Mouse (Mus musculus): ENCODE measurements around the gene Cript. TPM values are rescaled to one million over a fixed set of nuclear protein-coding genes. Genes with fewer than 3 reads are reported as not detected.

Gene Cript
- polyA plus RNA-seq, 1 experiment = 45.5 TPM

GRCm38 (mm10) chr17:87038496-87038895 is 13.1 kb downstream of the Cript start:
- Histone ChIP-seq H3K27me3 (ENCODE audit: control insufficient read depth, insufficient read depth, insufficient read length) (no peaks in the 10 kb centered on the region), H3K36me3 (ENCODE audit: control insufficient read depth, insufficient read depth) (peaks cover 13% of the 10 kb centered on the region), H3ac (ENCODE audit: control insufficient read depth, insufficient read length, low read depth) (no peak overlapping the region), H3K79me3 (ENCODE audit: low read depth) (no peaks in the 10 kb centered on the region), H3K4me3 (ENCODE audit: insufficient read depth, poor library complexity, severe bottlenecking) (no peak overlapping the region), H3K79me2 (ENCODE audit: control insufficient read depth, insufficient read depth) (no peaks in the 10 kb centered on the region)
- TF ChIP-seq MYOG (IDR thresholded peaks at IDR 0.05; ENCODE audit: control insufficient read depth, extremely low read depth, insufficient read length) = no peak

DNA sequence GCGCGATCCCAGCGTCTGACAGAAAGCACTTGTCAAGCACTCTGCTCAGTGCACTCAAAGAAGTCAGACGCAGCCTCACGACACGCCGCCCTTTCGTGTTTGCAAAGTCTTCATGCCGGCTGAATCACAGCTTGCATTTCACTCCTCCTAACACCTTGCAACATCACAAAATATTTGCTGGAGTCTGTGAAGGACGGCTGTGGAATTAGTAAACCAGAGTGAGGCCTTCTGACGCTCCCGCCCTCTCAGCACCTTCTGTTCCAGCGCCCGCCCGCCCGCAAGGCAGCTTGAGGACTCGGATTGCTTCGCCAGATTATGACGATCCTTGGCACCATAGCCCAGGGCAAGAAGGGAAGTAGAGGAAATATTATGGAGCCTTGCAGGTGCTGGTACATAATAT is 16.4 kb downstream of the Cript start:
- H3K4me3 ChIP-seq (ENCODE audit: insufficient read depth, poor library complexity, severe bottlenecking) = no peak overlapping the region

DNA sequence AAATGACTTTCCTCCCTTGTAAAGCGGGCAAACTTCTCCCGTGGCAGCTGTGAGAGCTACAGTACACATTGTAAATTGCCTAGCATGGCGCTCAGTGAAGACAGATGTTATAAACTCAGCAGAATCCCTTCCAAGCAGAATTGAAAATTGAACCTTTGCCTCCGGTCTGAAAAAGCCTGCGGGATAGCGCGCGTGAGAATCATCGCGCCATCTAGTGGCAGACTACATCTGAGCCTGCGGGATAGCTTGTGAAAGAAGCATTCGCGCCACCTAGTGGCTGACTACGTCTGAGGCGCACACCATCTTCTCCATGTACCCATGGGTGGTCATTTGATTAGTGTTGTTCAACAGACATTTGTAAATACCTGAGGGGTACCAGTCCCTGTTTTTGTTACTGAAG is 19.0 kb downstream of the Cript start:
- no peak for TF ChIP-seq MYOG (IDR thresholded peaks at IDR 0.05; ENCODE audit: control insufficient read depth, extremely low read depth, insufficient read length)
- TF ChIP-seq MAX (IDR thresholded peaks at IDR 0.05) = no peak
- no peak for TF ChIP-seq CEBPB (IDR thresholded peaks at IDR 0.05; ENCODE audit: low read depth)
- peak; percentile 99 for TF ChIP-seq CTCF (IDR thresholded peaks at IDR 0.05; ENCODE audit: control insufficient read depth, insufficient read depth, insufficient read length)
- TF ChIP-seq MYOD1 (IDR thresholded peaks at IDR 0.05; ENCODE audit: control insufficient read depth, insufficient read length, low read depth) = no peak
- Histone ChIP-seq H3K79me2 (ENCODE audit: control insufficient read depth, insufficient read depth) (no peaks in the 10 kb centered on the region), H3K27me3 (ENCODE audit: control insufficient read depth, insufficient read depth, insufficient read length) (no peaks in the 10 kb centered on the region), H3K79me3 (ENCODE audit: low read depth) (no peaks in the 10 kb centered on the region), H3K36me3 (ENCODE audit: control insufficient read depth, insufficient read depth) (no peaks in the 10 kb centered on the region), H3K4me3 (ENCODE audit: insufficient read depth, poor library complexity, severe bottlenecking) (no peak overlapping the region), H3ac (ENCODE audit: control insufficient read depth, insufficient read length, low read depth) (no peak overlapping the region)

More for the DNA sequence above, 16.4 kb downstream of the Cript start:
- Histone ChIP-seq H3K36me3 (ENCODE audit: control insufficient read depth, insufficient read depth) (no peaks in the 10 kb centered on the region), H3K79me2 (ENCODE audit: control insufficient read depth, insufficient read depth) (no peaks in the 10 kb centered on the region), H3K79me3 (ENCODE audit: low read depth) (no peaks in the 10 kb centered on the region), H3ac (ENCODE audit: control insufficient read depth, insufficient read length, low read depth) (no peak overlapping the region), H3K27me3 (ENCODE audit: control insufficient read depth, insufficient read depth, insufficient read length) (no peaks in the 10 kb centered on the region)
- TF ChIP-seq MAX (IDR thresholded peaks at IDR 0.05) = no peak
- TF ChIP-seq MYOG (IDR thresholded peaks at IDR 0.05; ENCODE audit: control insufficient read depth, extremely low read depth, insufficient read length) = no peak
- no peak for TF ChIP-seq USF1 (IDR thresholded peaks at IDR 0.05; ENCODE audit: low read depth)

- Histone ChIP-seq H3K36me3 (ENCODE audit: control insufficient read depth, insufficient read depth) (no peaks in the 10 kb centered on the region), H3K4me3 (ENCODE audit: insufficient read depth, poor library complexity, severe bottlenecking) (no peak overlapping the region), H3K27me3 (ENCODE audit: control insufficient read depth, insufficient read depth, insufficient read length) (no peaks in the 10 kb centered on the region), H3K79me3 (ENCODE audit: low read depth) (no peaks in the 10 kb centered on the region), H3ac (ENCODE audit: control insufficient read depth, insufficient read length, low read depth) (no peak overlapping the region), H3K79me2 (ENCODE audit: control insufficient read depth, insufficient read depth) (no peaks in the 10 kb centered on the region)
- TF ChIP-seq USF1 (IDR thresholded peaks at IDR 0.05; ENCODE audit: low read depth) = no peak
- TF ChIP-seq FOSL1 (IDR thresholded peaks at IDR 0.05; ENCODE audit: insufficient read depth, low read length, poor library complexity, severe bottlenecking) = no peak
- no peak for TF ChIP-seq MYOD1 (IDR thresholded peaks at IDR 0.05; ENCODE audit: control insufficient read depth, insufficient read length, low read depth)
- TF ChIP-seq MAX (IDR thresholded peaks at IDR 0.05) = no peak
- TF ChIP-seq CTCF (IDR thresholded peaks at IDR 0.05; ENCODE audit: control insufficient read depth, insufficient read depth, insufficient read length) = no peak
- no peak for TF ChIP-seq CEBPB (IDR thresholded peaks at IDR 0.05; ENCODE audit: low read depth)
- TF ChIP-seq MYOG (IDR thresholded peaks at IDR 0.05; ENCODE audit: control insufficient read depth, extremely low read depth, insufficient read length) = no peak
Observed at GRCm38 (mm10) chr17:87044796-87045195, 19.4 kb downstream of the Cript start.

DNA sequence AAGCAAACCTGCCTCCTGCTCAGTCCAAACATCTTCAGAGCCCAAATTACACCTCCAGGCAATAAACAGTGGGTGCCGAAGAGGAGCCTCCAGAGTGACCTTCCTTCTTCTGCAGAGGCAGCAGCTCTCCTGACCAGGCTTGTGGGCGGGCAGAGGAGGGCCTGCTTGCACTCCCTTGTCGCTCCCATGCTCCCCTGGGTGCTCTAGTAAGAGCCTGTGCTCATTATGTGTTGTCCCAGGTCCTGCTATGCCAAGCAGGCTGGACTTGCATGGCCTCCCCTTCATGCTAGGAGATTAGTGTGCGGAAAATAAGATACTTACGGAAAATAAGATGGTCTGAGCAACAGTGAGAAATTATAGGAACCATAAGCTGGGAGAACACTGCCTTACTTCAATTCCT is 24.3 kb downstream of the Cript start:
- TF ChIP-seq MYOG (IDR thresholded peaks at IDR 0.05; ENCODE audit: control insufficient read depth, extremely low read depth, insufficient read length) (no peak), CTCF (IDR thresholded peaks at IDR 0.05; ENCODE audit: control insufficient read depth, insufficient read depth, insufficient read length) (no peak), MYOD1 (IDR thresholded peaks at IDR 0.05; ENCODE audit: control insufficient read depth, insufficient read length, low read depth) (no peak)
- Histone ChIP-seq H3ac (ENCODE audit: control insufficient read depth, insufficient read length, low read depth) (no peak overlapping the region), H3K27me3 (ENCODE audit: control insufficient read depth, insufficient read depth, insufficient read length) (peaks cover 1% of the 10 kb centered on the region), H3K79me3 (ENCODE audit: low read depth) (no peaks in the 10 kb centered on the region), H3K79me2 (ENCODE audit: control insufficient read depth, insufficient read depth) (no peaks in the 10 kb centered on the region), H3K36me3 (ENCODE audit: control insufficient read depth, insufficient read depth) (no peaks in the 10 kb centered on the region), H3K4me3 (ENCODE audit: insufficient read depth, poor library complexity, severe bottlenecking) (no peak overlapping the region)

DNA sequence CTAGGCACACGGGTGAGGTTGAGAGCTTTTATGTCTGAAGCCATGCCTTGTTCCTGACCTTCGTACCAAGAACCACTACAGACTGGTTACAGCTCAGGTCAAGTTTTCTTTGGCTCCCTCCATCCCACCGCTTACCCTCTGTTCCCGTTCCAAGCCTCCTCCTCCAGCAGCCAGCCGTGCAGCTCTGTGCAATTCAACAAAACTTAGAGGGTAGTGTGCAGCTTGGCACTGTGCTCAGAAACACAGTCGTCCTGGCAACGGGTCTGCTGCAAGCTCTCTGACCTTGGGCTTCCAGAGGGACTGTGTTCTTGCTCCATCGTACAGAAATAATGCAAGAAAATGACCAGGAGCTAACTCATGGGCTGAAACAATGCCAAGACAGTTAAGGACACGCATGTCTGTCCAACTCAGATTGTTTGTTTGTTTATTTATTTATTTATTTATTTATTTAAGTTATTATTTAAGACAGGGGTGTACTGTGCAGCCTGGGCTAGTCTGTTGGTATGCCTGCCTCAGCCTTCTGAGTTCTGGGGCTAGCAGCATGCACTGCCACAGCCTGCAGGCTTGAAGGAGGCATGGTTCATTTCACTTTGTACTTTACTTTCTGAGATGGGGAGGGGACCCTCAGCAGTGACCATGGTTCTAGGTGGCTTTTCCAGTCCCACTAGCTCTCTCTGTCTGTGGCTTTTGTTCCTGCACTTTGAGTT is 25.3 kb downstream of the Cript start:
- H3K36me3 ChIP-seq (ENCODE audit: control insufficient read depth, insufficient read depth) = no peaks in the 10 kb centered on the region
- H3K4me3 ChIP-seq (ENCODE audit: insufficient read depth, poor library complexity, severe bottlenecking) = no peak overlapping the region
- H3ac ChIP-seq (ENCODE audit: control insufficient read depth, insufficient read length, low read depth) = no peak overlapping the region
- no peaks in the 10 kb centered on the region for H3K79me3 ChIP-seq (ENCODE audit: low read depth)
- no peak for TF ChIP-seq MAX (IDR thresholded peaks at IDR 0.05)
- no peak for TF ChIP-seq CTCF (IDR thresholded peaks at IDR 0.05; ENCODE audit: control insufficient read depth, insufficient read depth, insufficient read length)
- no peak for TF ChIP-seq FOSL1 (IDR thresholded peaks at IDR 0.05; ENCODE audit: insufficient read depth, low read length, poor library complexity, severe bottlenecking)
- no peak for TF ChIP-seq MYOG (IDR thresholded peaks at IDR 0.05; ENCODE audit: control insufficient read depth, extremely low read depth, insufficient read length)
- no peak for TF ChIP-seq CEBPB (IDR thresholded peaks at IDR 0.05; ENCODE audit: low read depth)
- no peak for TF ChIP-seq USF1 (IDR thresholded peaks at IDR 0.05; ENCODE audit: low read depth)
- TF ChIP-seq MYOD1 (IDR thresholded peaks at IDR 0.05; ENCODE audit: control insufficient read depth, insufficient read length, low read depth) = no peak
- peaks cover 6% of the 10 kb centered on the region for H3K27me3 ChIP-seq (ENCODE audit: control insufficient read depth, insufficient read depth, insufficient read length)
- H3K79me2 ChIP-seq (ENCODE audit: control insufficient read depth, insufficient read depth) = no peaks in the 10 kb centered on the region
